Mouse (Mus musculus) stomach, embryonic 16.5 days (tissue): Measurements from ENCODE around the gene Spata20. TPM values are rescaled to one million over a fixed set of nuclear protein-coding genes. Genes with fewer than 3 reads are reported as not detected.

Experiments used
- ATAC-seq: fragments of 200-750 bp; cut with Nextera tagmentation; 2 replicates; pipeline ENCODE4 v1.8.0; 2017; ENCODE audit warnings: moderate number of reproducible peaks, moderate TSS enrichment; ENCODE audit not compliant: insufficient read depth, low FRiP score
- H3K27ac ChIP-seq: fragments of 300-500 bp; sonication (generic); 2 replicates; pipeline ENCODE4 v1.5.1; 2014; ENCODE audit warnings: low read length
- H3K27me3 ChIP-seq: fragments of 300-500 bp; sonication (generic); 2 replicates; pipeline ENCODE4 v1.6.1; 2014; ENCODE audit warnings: low read length, control low read depth, mixed read lengths; ENCODE audit not compliant: control insufficient read depth, insufficient read depth
- H3K36me3 ChIP-seq: fragments of 300-500 bp; sonication (generic); 2 replicates; pipeline ENCODE4 v1.6.1; 2014; ENCODE audit warnings: low read length; ENCODE audit not compliant: control insufficient read depth, insufficient read depth
- H3K4me1 ChIP-seq: fragments of 300-500 bp; sonication (generic); 2 replicates; pipeline ENCODE4 v1.6.1; 2014; ENCODE audit warnings: low read length, control low read depth, mixed read lengths; ENCODE audit not compliant: control insufficient read depth, insufficient read depth
- H3K4me2 ChIP-seq: fragments of 300-500 bp; sonication (generic); 2 replicates; pipeline ENCODE4 v1.6.1; 2014; ENCODE audit warnings: low read depth, low read length, mixed read lengths
- H3K4me3 ChIP-seq: fragments of 300-500 bp; sonication (generic); replicated peaks from 2 replicates; pipeline ENCODE4 v1.5.1; 2014; ENCODE audit warnings: mild to moderate bottlenecking, low read length
- H3K9ac ChIP-seq: fragments of 300-500 bp; sonication (generic); 2 replicates; pipeline ENCODE4 v1.6.1; 2014; ENCODE audit warnings: low read length
- H3K9me3 ChIP-seq: fragments of 300-500 bp; sonication (generic); replicated peaks from 2 replicates; pipeline ENCODE4 v1.6.1; 2016; ENCODE audit warnings: low read length, control low read depth; ENCODE audit not compliant: control insufficient read depth
- WGBS: fragments of 180-500 bp; shearing (Covaris S2); extraction: QIAGEN DNeasy Blood & Tissue Kit; methylation state at CpG from one replicate; pipeline ENCODE4 v1.1.7; 2014; 5-methylcytosine and 5-hydroxymethylcytosine counted together
- polyA plus RNA-seq: library from polyadenylated mRNA; unstranded; fragments of >200 nt; fragmentation: Nextera tagmentation; extraction: Ambion mirVana; gene quantifications from 2 replicates; pipeline ENCODE4 v1.2.1, GENCODE M21; 2015

The Spata20 gene
- polyA plus RNA-seq, 1 experiment from 2014 or later: 0.22 TPM

- no peaks in the 10 kb centered on the region for H3K27me3 ChIP-seq
- H3K4me2 ChIP-seq: no peak overlapping the region
- no peaks in the 10 kb centered on the region for H3K36me3 ChIP-seq
- no peaks in the 10 kb centered on the region for H3K9me3 ChIP-seq
- 0 out of 2 replicates have a peak, but pooled peaks have one; percentile 31 for ATAC-seq
- H3K4me1 ChIP-seq: peaks cover 7% of the 10 kb centered on the region; the same call in 1 of the 2 replicates
- peak overlapping the region; percentile 6; the same call in 1 of the 2 replicates for H3K27ac ChIP-seq
- WGBS: 53% methylated on average over 8 of the region's 8 CpGs
- H3K4me3 ChIP-seq: no peak overlapping the region
- H3K9ac ChIP-seq: no peak overlapping the region
Measured at GRCm38 (mm10) chr11:94449239-94449638, 36.7 kb downstream of the Spata20 start.

GRCm38 (mm10) chr11:94447017-94447416 lies 39.0 kb downstream of the Spata20 start:
- no peak for ATAC-seq
- WGBS: 47% methylated on average over 3 of the region's 3 CpGs
- Histone ChIP-seq H3K9ac (no peak overlapping the region), H3K36me3 (no peaks in the 10 kb centered on the region), H3K9me3 (no peaks in the 10 kb centered on the region), H3K4me3 (no peak overlapping the region), H3K4me1 (peaks cover 7% of the 10 kb centered on the region; the same call in 1 of the 2 replicates), H3K4me2 (no peak overlapping the region), H3K27me3 (no peaks in the 10 kb centered on the region), H3K27ac (no peak overlapping the region)

- H3K9ac ChIP-seq: no peak overlapping the region
- ATAC-seq: no peak
- no peak overlapping the region for H3K4me2 ChIP-seq
- no peaks in the 10 kb centered on the region for H3K9me3 ChIP-seq
- H3K4me1 ChIP-seq: 0 out of 2 replicates have a peak, but pooled peaks cover 4% of the 10 kb centered on the region
- WGBS: 32% methylated on average over 4 of the region's 4 CpGs
- no peaks in the 10 kb centered on the region for H3K36me3 ChIP-seq
- no peaks in the 10 kb centered on the region for H3K27me3 ChIP-seq
- H3K27ac ChIP-seq: no peak overlapping the region
- H3K4me3 ChIP-seq: no peak overlapping the region
Measured at GRCm38 (mm10) chr11:94445300-94445699, 40.7 kb downstream of the Spata20 start.

- H3K27me3 ChIP-seq: no peaks in the 10 kb centered on the region
- no peak overlapping the region for H3K9ac ChIP-seq
- no peak overlapping the region for H3K4me2 ChIP-seq
- H3K4me3 ChIP-seq: no peak overlapping the region
- H3K9me3 ChIP-seq: no peaks in the 10 kb centered on the region
- H3K27ac ChIP-seq: no peak overlapping the region
- ATAC-seq: no peak
- 65% methylated on average over 5 of the region's 5 CpGs for whole genome bisulfite sequencing
- H3K4me1 ChIP-seq: 0 out of 2 replicates have a peak, but pooled peaks cover 4% of the 10 kb centered on the region
- no peaks in the 10 kb centered on the region for H3K36me3 ChIP-seq
Measured at GRCm38 (mm10) chr11:94444829-94445228, 41.1 kb downstream of the Spata20 start.

- Histone ChIP-seq H3K9ac (no peak overlapping the region), H3K4me1 (no peaks in the 10 kb centered on the region), H3K27me3 (no peaks in the 10 kb centered on the region), H3K27ac (no peak overlapping the region), H3K4me3 (no peak overlapping the region), H3K4me2 (no peak overlapping the region), H3K9me3 (no peaks in the 10 kb centered on the region), H3K36me3 (no peaks in the 10 kb centered on the region)
- no peak for ATAC-seq
- WGBS: 76% methylated on average over 9 of the region's 9 CpGs
Measured at GRCm38 (mm10) chr11:94441752-94442151, 44.2 kb downstream of the Spata20 start.

GRCm38 (mm10) chr11:94441122-94441521 lies 44.9 kb downstream of the Spata20 start:
- Histone ChIP-seq H3K9me3 (no peaks in the 10 kb centered on the region), H3K4me3 (no peak overlapping the region), H3K27me3 (no peaks in the 10 kb centered on the region), H3K4me1 (no peaks in the 10 kb centered on the region), H3K4me2 (no peak overlapping the region), H3K36me3 (no peaks in the 10 kb centered on the region), H3K9ac (no peak overlapping the region), H3K27ac (no peak overlapping the region)
- no peak for ATAC-seq
- 46% methylated on average over 7 of the region's 7 CpGs for WGBS

GRCm38 (mm10) chr11:94440421-94440820 lies 45.6 kb downstream of the Spata20 start:
- Histone ChIP-seq H3K4me1 (no peaks in the 10 kb centered on the region), H3K4me2 (no peak overlapping the region), H3K27me3 (no peaks in the 10 kb centered on the region), H3K4me3 (no peak overlapping the region), H3K27ac (no peak overlapping the region), H3K36me3 (no peaks in the 10 kb centered on the region), H3K9me3 (no peaks in the 10 kb centered on the region), H3K9ac (no peak overlapping the region)
- no peak for ATAC-seq
- 86% methylated on average over 6 of the region's 6 CpGs for WGBS

- no peak overlapping the region for H3K4me3 ChIP-seq
- 19% methylated on average over 9 of the region's 9 CpGs for WGBS
- H3K4me2 ChIP-seq: no peak overlapping the region
- peaks cover 27% of the 10 kb centered on the region for H3K4me1 ChIP-seq
- H3K9me3 ChIP-seq: no peaks in the 10 kb centered on the region
- ATAC-seq: peak; percentile 8; the same call in 1 of the 2 replicates
- H3K9ac ChIP-seq: no peak overlapping the region
- peak overlapping the region; percentile 89 for H3K27ac ChIP-seq
- H3K36me3 ChIP-seq: no peaks in the 10 kb centered on the region
- no peaks in the 10 kb centered on the region; the same call in 1 of the 2 replicates for H3K27me3 ChIP-seq
Measured at GRCm38 (mm10) chr11:94429011-94429651, 56.8 kb downstream of the Spata20 start.
